Mouse (Mus musculus) cerebellum, adult (tissue): ENCODE measurements around the gene Zfpm1.

Experiments
- ATAC-seq: cut with Nextera tagmentation; 2 replicates; pipeline ENCODE4 v1.9.2; 2017; ENCODE audit warnings: mild to moderate bottlenecking, moderate library complexity, mixed read lengths; ENCODE audit not compliant: insufficient number of reproducible peaks, low FRiP score, low TSS enrichment

The Zfpm1 gene

DNA sequence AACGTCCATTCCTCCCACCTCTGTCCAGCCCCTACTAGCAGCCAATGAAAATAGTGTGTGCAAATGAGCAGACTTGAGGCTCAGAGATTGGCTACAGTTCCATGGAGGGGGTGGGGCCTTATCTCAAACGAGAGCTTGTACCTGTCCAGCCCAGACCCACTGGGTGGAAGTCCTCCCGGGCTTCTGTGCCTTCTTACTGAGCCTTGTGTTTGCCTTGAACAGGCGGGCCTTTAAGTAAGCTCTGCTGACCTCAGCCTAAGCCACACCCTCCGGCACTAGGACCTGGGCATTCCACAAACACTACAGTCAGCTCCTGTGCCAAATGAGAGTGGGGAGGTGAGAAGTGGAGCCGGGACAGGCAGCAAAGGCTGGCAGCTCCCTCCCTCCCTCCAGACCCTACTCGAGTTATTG lies 12.3 kb downstream of the Zfpm1 start:
- ATAC-seq, result no peak

DNA sequence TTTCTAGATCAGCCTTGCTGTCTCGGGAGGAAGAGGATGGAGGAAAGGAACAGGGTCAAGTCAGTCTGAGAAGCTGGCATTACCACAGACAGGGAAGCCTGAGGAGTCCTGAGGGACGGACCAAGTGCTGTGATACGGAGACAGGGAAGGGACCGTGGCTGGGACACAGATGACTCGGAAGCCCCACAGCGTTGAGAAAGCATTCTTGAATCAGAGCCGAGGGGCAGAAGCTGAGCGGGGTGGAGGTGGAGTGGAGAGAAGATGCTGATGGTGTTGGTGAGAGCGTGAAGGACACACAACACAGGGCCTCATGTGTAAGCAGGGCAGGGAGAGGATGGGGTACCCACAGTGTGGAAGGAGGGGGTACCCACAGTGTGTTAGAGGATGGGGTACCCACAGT lies 13.4 kb downstream of the Zfpm1 start:
- no peak for ATAC-seq

- ATAC-seq, result peak; percentile 68
Measured at GRCm38 (mm10) chr8:122296173-122297001, 14.4 kb downstream of the Zfpm1 start.

DNA sequence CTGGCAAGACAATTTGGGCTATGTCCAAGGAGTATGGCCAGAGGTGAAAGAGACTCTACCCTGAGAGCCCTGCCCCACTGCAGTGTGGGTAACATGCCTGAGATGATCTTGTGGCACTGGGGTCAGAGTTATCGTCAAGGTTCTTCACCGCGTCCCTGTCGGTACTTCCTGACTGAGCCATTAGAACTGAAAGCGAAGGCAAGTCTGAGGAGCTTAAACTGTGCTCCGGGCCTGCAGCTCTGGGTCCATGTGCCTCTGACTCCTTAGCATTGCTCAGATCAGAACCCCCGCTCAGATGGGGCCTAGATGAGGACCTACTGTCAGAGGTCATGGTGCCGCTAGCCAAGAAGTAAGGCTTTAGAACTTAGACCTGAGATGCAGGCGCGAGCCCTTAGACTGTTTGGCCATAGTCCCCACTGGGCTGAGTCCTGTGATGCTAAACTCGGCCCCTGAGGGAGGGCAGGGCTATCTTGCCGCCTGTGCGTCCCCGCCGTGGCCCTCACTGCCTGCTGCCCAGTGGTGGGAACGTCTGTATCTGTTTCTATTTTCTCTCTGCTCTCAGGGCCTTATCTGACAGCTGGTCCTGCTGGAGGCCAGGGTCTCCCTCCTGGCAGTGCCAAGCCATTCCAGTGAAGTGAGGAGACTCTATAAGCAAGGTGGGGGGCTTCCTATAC lies 17.8 kb downstream of the Zfpm1 start:
- no peak for ATAC-seq

DNA sequence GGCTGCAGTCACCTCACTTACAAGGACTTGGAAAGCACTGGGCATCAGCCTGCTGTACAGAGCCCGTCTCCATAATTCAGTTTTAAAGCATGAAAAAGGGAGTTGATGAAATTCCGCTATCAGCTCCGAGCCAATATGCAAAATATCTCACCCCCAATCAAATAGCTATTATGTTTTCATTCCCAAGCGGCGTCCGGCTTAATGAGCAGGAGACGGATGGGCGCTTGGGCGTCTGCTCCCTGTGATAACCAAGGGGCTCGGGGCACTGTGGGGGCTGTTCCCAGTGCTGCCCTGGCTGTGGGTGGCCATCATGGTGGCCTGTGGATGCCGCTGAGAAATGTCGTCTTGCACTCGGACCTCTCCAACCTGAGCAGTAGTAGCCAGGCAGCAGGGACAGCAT lies 19.1 kb downstream of the Zfpm1 start:
- no peak for ATAC-seq

GRCm38 (mm10) chr8:122301866-122302265 lies 19.9 kb downstream of the Zfpm1 start:
- no peak for ATAC-seq

DNA sequence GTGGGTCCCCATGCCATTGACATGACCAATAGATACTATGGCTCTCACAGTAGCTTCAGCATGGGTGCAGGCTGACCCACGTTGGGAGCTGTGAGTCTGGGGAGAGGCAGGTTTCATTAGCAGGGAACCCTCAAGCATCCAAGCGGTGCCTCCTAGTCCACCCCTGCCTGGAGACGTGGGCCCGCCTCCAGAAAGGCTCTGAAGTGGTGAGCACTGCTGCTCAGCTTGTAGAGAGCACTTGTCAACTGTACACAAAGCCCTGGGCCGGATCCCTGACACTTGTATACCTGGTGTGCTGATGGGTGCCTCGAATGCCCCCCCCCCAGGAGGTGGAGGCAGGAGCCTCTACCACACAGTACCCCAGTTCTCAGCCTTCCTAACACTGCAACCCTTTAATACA lies 21.5 kb downstream of the Zfpm1 start:
- ATAC-seq, result no peak

GRCm38 (mm10) chr8:122304058-122304457 lies 22.1 kb downstream of the Zfpm1 start:
- no peak for ATAC-seq

DNA sequence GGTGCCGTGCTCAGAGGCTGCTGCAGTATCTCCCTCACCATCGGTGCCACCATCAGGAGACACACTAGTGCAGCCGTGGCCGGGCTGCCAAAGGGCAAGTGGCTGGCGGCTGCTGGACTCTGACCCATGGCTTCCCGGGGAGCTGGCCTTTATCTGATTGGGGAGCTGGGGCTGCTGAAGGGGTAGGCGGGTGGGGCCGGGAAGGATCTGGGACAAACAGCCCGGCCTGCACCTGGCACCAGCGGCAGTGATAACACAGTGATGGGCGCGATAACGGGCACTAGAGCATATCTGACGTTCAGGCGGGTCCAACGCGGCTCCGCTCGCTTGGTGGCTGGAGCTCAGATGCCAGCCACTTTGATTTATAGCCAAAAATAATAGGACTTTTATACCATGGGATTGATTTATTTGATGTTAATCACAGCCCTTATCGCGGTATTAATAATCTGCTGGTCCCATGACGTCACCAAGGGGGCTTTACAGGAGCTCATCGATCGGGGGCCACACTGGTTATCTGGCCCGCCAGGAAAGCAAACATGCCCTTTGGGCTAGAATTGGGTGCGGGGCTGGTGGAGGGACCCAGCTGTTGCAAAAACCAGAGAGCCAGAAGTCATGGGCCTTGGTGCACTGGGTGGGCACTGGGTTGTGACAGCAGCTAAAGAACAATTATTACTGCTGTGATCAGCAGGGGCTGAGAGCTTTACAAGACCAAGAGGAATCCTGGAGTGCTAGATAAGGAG lies 24.9 kb downstream of the Zfpm1 start:
- ATAC-seq, result no peak

GRCm38 (mm10) chr8:122307836-122308235 lies 25.9 kb downstream of the Zfpm1 start:
- ATAC-seq, result no peak

GRCm38 (mm10) chr8:122309272-122309671 lies 27.3 kb downstream of the Zfpm1 start:
- ATAC-seq, result no peak

DNA sequence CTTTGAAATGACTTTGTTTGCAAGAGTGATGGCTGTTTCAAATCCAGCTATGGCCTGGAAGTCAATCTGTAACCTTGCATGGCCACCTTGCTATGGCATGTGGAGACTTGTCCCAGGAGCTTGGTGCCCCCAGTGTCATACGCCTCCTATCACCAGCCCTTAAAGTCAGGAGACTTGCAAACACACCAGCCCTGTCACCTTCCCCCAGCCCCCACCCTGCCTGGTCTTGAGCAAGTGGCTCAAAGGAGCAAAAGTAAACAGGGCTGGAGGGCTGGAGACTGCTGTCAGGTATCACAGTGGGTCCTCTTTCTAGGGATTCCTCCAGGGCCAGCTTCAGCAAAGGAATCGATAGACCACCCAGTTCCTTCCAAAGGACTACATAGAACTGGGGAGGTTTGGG lies 29.2 kb downstream of the Zfpm1 start:
- no peak for ATAC-seq

DNA sequence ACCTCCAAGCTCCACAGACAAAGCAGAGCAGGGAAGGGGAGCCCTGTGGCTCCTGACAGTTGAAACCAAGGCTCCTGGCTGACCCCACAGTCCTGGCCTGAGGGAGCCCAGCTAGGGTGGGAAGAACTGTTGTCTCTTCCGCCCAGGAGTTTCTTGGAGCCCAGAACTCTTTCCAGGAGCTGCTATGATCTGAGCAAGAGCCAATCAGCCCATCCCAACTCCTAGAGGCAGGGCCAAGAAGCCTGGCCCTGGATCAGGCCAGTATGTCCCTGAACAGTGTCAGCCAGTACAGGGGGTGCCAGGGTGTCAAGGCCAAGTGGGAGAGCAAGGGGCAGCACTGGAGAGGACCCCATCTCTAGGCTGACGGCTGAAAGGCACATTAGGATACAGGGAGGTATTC lies 30.6 kb downstream of the Zfpm1 start:
- ATAC-seq, result no peak

- ATAC-seq, result no peak
Measured at GRCm38 (mm10) chr8:122313310-122313709, 31.4 kb downstream of the Zfpm1 start.

GRCm38 (mm10) chr8:122314899-122315496 lies 33.1 kb downstream of the Zfpm1 start:
- ATAC-seq, result no peak

DNA sequence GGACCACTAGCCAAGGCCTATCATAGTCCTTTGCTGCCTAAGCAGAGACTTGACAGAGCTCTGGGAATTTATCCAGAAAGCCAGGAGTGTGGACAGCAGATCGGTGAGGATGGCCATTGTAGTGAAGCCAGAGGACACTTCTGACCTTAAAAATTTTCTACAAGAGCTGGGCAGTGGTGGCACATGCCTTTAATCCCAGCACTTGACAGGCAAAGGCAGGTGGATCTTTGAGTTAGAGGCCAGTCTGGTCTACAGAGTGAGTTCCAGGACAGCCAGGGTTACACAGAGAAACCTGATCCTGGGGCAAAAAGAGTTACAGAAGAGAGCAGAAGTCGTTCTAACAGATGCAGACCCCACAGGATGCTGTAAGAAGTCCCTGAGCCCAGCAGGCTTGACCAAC lies 34.5 kb downstream of the Zfpm1 start:
- no peak for ATAC-seq

GRCm38 (mm10) chr8:122317918-122318475 lies 36.1 kb downstream of the Zfpm1 start:
- ATAC-seq, result no peak

- ATAC-seq, result no peak
Measured at GRCm38 (mm10) chr8:122319045-122319707, 37.2 kb downstream of the Zfpm1 start.

DNA sequence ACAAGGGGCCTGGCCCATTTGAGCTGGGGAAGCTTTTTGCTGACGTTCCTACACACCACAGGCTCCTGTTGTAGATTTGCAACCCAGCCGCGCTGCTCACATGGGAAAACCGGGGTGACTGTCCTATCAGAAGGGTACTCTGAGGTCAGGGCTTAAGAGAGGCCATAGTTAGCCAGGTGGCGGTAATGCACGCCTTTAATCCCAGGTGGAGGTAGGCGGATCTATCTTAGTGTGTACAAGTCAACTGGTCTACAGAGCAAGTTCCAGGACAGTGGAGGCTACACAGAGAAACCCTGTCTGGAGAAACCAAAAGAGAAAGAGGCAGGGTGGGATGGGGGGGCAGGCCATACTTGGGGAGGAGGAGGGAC lies 37.8 kb downstream of the Zfpm1 start:
- ATAC-seq, result no peak

DNA sequence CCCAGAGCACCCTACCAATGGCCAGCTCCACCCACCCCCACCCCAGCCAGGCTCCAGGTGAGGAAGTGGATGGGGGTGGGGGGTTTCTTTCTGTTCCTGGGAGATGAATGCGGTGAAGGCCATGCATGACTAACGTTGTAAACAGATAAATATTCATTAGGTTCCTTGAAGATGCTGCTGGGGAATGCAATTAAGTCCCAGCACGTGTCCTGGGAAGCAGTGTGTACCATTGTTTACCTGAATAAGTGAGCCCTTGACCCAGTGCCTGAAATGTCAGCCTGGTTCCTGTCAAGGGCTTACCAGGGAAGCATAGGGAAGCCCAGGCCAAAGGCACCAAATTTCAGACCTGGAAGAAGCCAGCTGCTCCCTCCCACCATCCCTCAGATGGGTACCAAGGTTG lies 38.6 kb downstream of the Zfpm1 start:
- ATAC-seq, result no peak
